Mouse (Mus musculus): ENCODE results near the gene Eef2k. TPM values are rescaled to one million over a fixed set of nuclear protein-coding genes. Genes with fewer than 3 reads are reported as not detected.
A peak's percentile ranks its signal among the peaks of the same experiment; 100 is the strongest.

Gene Eef2k
- polyA plus RNA-seq, 1 experiment from 2014 or later, result 27.6 TPM

GRCm38 (mm10) chr7:120848831-120849512 lies 6.3 kb downstream of the Eef2k start:
- Histone ChIP-seq H3K27me3 (0 out of 2 replicates have a peak, but pooled peaks cover 2% of the 10 kb centered on the region), H3K9me3 (replicated peaks) (no peaks in the 10 kb centered on the region), H3K4me2 (no peak overlapping the region), H3K27ac (no peak overlapping the region), H3K9ac (no peak overlapping the region), H3K4me1 (peaks cover 23% of the 10 kb centered on the region), H3K36me3 (peaks cover 3% of the 10 kb centered on the region), H3K4me3 (replicated peaks) (no peak overlapping the region)
- no peak for ATAC-seq (replicated peaks; ENCODE audit: low FRiP score)
- 74% methylated on average over 3 of the region's 3 CpGs for WGBS

- peaks cover 11% of the 10 kb centered on the region for H3K4me1 ChIP-seq
- no peak overlapping the region for H3K27ac ChIP-seq
- no peaks in the 10 kb centered on the region for H3K9me3 ChIP-seq (replicated peaks)
- ATAC-seq (replicated peaks; ENCODE audit: low FRiP score), result no peak
- no peak overlapping the region for H3K4me2 ChIP-seq
- 90% methylated on average over 3 of the region's 3 CpGs for WGBS
- 0 out of 2 replicates have a peak, but pooled peaks cover 1% of the 10 kb centered on the region for H3K27me3 ChIP-seq
- peaks cover 3% of the 10 kb centered on the region for H3K36me3 ChIP-seq
- no peak overlapping the region for H3K9ac ChIP-seq
- H3K4me3 ChIP-seq (replicated peaks), result no peak overlapping the region
Measured at GRCm38 (mm10) chr7:120850165-120850564, 7.5 kb downstream of the Eef2k start.

GRCm38 (mm10) chr7:120859854-120860253 lies 17.2 kb downstream of the Eef2k start:
- Histone ChIP-seq H3K4me2 (no peak overlapping the region), H3K4me3 (replicated peaks) (no peak overlapping the region), H3K9ac (no peak overlapping the region), H3K27me3 (no peaks in the 10 kb centered on the region), H3K4me1 (peaks cover 47% of the 10 kb centered on the region), H3K27ac (no peak overlapping the region), H3K9me3 (replicated peaks) (no peaks in the 10 kb centered on the region), H3K36me3 (peaks cover 10% of the 10 kb centered on the region)
- no peak for ATAC-seq (replicated peaks; ENCODE audit: low FRiP score)
- whole genome bisulfite sequencing, result 79% methylated on average over 11 of the region's 11 CpGs

GRCm38 (mm10) chr7:120860799-120861487 lies 18.3 kb downstream of the Eef2k start:
- no peak overlapping the region for H3K4me3 ChIP-seq (replicated peaks)
- H3K9ac ChIP-seq, result no peak overlapping the region
- H3K4me1 ChIP-seq, result peaks cover 58% of the 10 kb centered on the region
- ATAC-seq (replicated peaks; ENCODE audit: low FRiP score), result no peak
- 23% methylated on average over 10 of the region's 10 CpGs for WGBS
- no peaks in the 10 kb centered on the region for H3K27me3 ChIP-seq
- peaks cover 10% of the 10 kb centered on the region for H3K36me3 ChIP-seq
- H3K27ac ChIP-seq, result no peak overlapping the region; the same call in 1 of the 2 replicates
- no peak overlapping the region for H3K4me2 ChIP-seq
- H3K9me3 ChIP-seq (replicated peaks), result no peaks in the 10 kb centered on the region

GRCm38 (mm10) chr7:120861488-120862047 lies 18.9 kb downstream of the Eef2k start:
- ATAC-seq (replicated peaks; ENCODE audit: low FRiP score), result peak; percentile 75
- H3K9ac ChIP-seq, result no peak overlapping the region
- H3K4me2 ChIP-seq, result no peak overlapping the region
- no peak overlapping the region for H3K27ac ChIP-seq
- H3K36me3 ChIP-seq, result peaks cover 10% of the 10 kb centered on the region
- peaks cover 61% of the 10 kb centered on the region for H3K4me1 ChIP-seq
- no peak overlapping the region for H3K4me3 ChIP-seq (replicated peaks)
- no peaks in the 10 kb centered on the region for H3K27me3 ChIP-seq
- no peaks in the 10 kb centered on the region for H3K9me3 ChIP-seq (replicated peaks)
- WGBS, result 26% methylated on average over 2 of the region's 2 CpGs

- H3K4me1 ChIP-seq, result peaks cover 61% of the 10 kb centered on the region
Measured at GRCm38 (mm10) chr7:120862196-120862595, 19.6 kb downstream of the Eef2k start.

GRCm38 (mm10) chr7:120862626-120863025 lies 20.0 kb downstream of the Eef2k start:
- no peak for ATAC-seq (replicated peaks; ENCODE audit: low FRiP score)
- WGBS, result 46% methylated on average over 7 of the region's 7 CpGs
- Histone ChIP-seq H3K27ac (peak overlapping the region; percentile 43; the same call in 1 of the 2 replicates), H3K4me1 (peaks cover 61% of the 10 kb centered on the region), H3K4me2 (no peak overlapping the region), H3K9me3 (replicated peaks) (no peaks in the 10 kb centered on the region), H3K4me3 (replicated peaks) (no peak overlapping the region), H3K27me3 (no peaks in the 10 kb centered on the region), H3K36me3 (peaks cover 10% of the 10 kb centered on the region), H3K9ac (no peak overlapping the region)

More at GRCm38 (mm10) chr7:120862196-120862595, 19.6 kb downstream of the Eef2k start:
- Histone ChIP-seq H3K4me3 (replicated peaks) (no peak overlapping the region), H3K4me2 (no peak overlapping the region), H3K36me3 (peaks cover 10% of the 10 kb centered on the region), H3K27ac (no peak overlapping the region), H3K27me3 (no peaks in the 10 kb centered on the region), H3K9ac (no peak overlapping the region), H3K9me3 (replicated peaks) (no peaks in the 10 kb centered on the region)
- WGBS, result 22% methylated on average over 3 of the region's 3 CpGs
- ATAC-seq (replicated peaks; ENCODE audit: low FRiP score), result no peak

GRCm38 (mm10) chr7:120863476-120863875 lies 20.8 kb downstream of the Eef2k start:
- Histone ChIP-seq H3K9me3 (replicated peaks) (no peaks in the 10 kb centered on the region), H3K36me3 (peaks cover 6% of the 10 kb centered on the region), H3K4me3 (replicated peaks) (no peak overlapping the region), H3K9ac (no peak overlapping the region), H3K4me2 (no peak overlapping the region), H3K27ac (peak overlapping the region; percentile 43; the same call in 1 of the 2 replicates), H3K4me1 (peaks cover 70% of the 10 kb centered on the region), H3K27me3 (no peaks in the 10 kb centered on the region)
- 43% methylated on average over 5 of the region's 5 CpGs for WGBS
- no peak for ATAC-seq (replicated peaks; ENCODE audit: low FRiP score)

- H3K4me3 ChIP-seq (replicated peaks), result 0 out of 2 replicates have a peak overlapping the region, but pooled peaks have one; percentile 4
- H3K4me2 ChIP-seq, result peak overlapping the region; percentile 5; the same call in 1 of the 2 replicates
- peaks cover 82% of the 10 kb centered on the region for H3K4me1 ChIP-seq
- no peaks in the 10 kb centered on the region; the same call in 1 of the 2 replicates for H3K36me3 ChIP-seq
- WGBS, result 18% methylated on average over 7 of the region's 7 CpGs
- H3K27ac ChIP-seq, result peak overlapping the region; percentile 78
- H3K9me3 ChIP-seq (replicated peaks), result no peaks in the 10 kb centered on the region
- H3K9ac ChIP-seq, result no peak overlapping the region
- ATAC-seq (replicated peaks; ENCODE audit: low FRiP score), result peak; percentile 79
- H3K27me3 ChIP-seq, result no peaks in the 10 kb centered on the region
Measured at GRCm38 (mm10) chr7:120865100-120865499, 22.5 kb downstream of the Eef2k start.

- Histone ChIP-seq H3K27ac (peak overlapping the region; percentile 78), H3K4me2 (no peak overlapping the region), H3K4me1 (peaks cover 78% of the 10 kb centered on the region), H3K9me3 (replicated peaks) (no peaks in the 10 kb centered on the region), H3K27me3 (no peaks in the 10 kb centered on the region), H3K4me3 (replicated peaks) (no peak overlapping the region), H3K36me3 (no peaks in the 10 kb centered on the region), H3K9ac (no peak overlapping the region)
- WGBS, result 62% methylated on average over 4 of the region's 4 CpGs
- peak; percentile 63 for ATAC-seq (replicated peaks; ENCODE audit: low FRiP score)
Measured at GRCm38 (mm10) chr7:120865832-120866231, 23.2 kb downstream of the Eef2k start.

- Histone ChIP-seq H3K4me2 (no peak overlapping the region), H3K36me3 (no peaks in the 10 kb centered on the region), H3K4me3 (replicated peaks) (no peak overlapping the region), H3K9ac (no peak overlapping the region), H3K27ac (0 out of 2 replicates have a peak overlapping the region, but pooled peaks have one; percentile 78), H3K4me1 (peaks cover 70% of the 10 kb centered on the region), H3K27me3 (no peaks in the 10 kb centered on the region), H3K9me3 (replicated peaks) (no peaks in the 10 kb centered on the region)
- WGBS, result 76% methylated on average over 2 of the region's 2 CpGs
- no peak for ATAC-seq (replicated peaks; ENCODE audit: low FRiP score)
Measured at GRCm38 (mm10) chr7:120866684-120867083, 24.1 kb downstream of the Eef2k start.

GRCm38 (mm10) chr7:120867720-120868119 lies 25.1 kb downstream of the Eef2k start:
- Histone ChIP-seq H3K4me2 (no peak overlapping the region), H3K27ac (no peak overlapping the region), H3K9ac (no peak overlapping the region), H3K4me1 (peaks cover 60% of the 10 kb centered on the region), H3K4me3 (replicated peaks) (no peak overlapping the region), H3K9me3 (replicated peaks) (no peaks in the 10 kb centered on the region), H3K27me3 (no peaks in the 10 kb centered on the region), H3K36me3 (no peaks in the 10 kb centered on the region)
- 77% methylated on average over 1 of the region's 1 CpGs for WGBS
- ATAC-seq (replicated peaks; ENCODE audit: low FRiP score), result peak; percentile 12; the same call in 1 of the 2 replicates

All from kidney, embryonic 15.5 days (tissue).